Mouse (Mus musculus) embryonic facial prominence, embryonic 14.5 days (tissue): ENCODE measurements at regions not wholly inside any gene's neighbourhood (a gene's known extent, or its start where the extent isn't known, plus 50 kb on each side); places are given as distances from the start of the nearest gene placed in this dataset.

ENCODE experiments used
- ATAC-seq: fragments of 200-750 bp; cut with Nextera tagmentation; 2 replicates; pipeline ENCODE4 v1.8.0; 2017; ENCODE audit warnings: low read depth, moderate number of reproducible peaks, moderate TSS enrichment
- DNase-seq: peaks from one replicate; pipeline ENCODE4 v3.0.0-alpha.2; 2015; ENCODE audit warnings: low spot score
- H3K27ac ChIP-seq: fragments of 300-500 bp; sonication (generic); replicated peaks from 2 replicates; pipeline ENCODE4 v1.5.1; 2014; ENCODE audit warnings: low read depth, mild to moderate bottlenecking, low read length, moderate library complexity
- H3K27me3 ChIP-seq: fragments of 300-500 bp; sonication (generic); replicated peaks from 2 replicates; pipeline ENCODE4 v1.6.1; 2014; ENCODE audit warnings: low read length; ENCODE audit not compliant: control insufficient read depth, insufficient read depth
- H3K36me3 ChIP-seq: fragments of 300-500 bp; sonication (generic); 2 replicates; pipeline ENCODE4 v1.6.1; 2014; ENCODE audit warnings: low read length, mixed read lengths; ENCODE audit not compliant: control insufficient read depth, insufficient read depth
- H3K4me1 ChIP-seq: fragments of 300-500 bp; sonication (generic); 2 replicates; pipeline ENCODE4 v1.6.1; 2014; ENCODE audit warnings: antibody characterized with exemption, low read length; ENCODE audit not compliant: control insufficient read depth, insufficient read depth
- H3K4me2 ChIP-seq: fragments of 300-500 bp; sonication (generic); 2 replicates; pipeline ENCODE4 v1.6.1; 2014; ENCODE audit warnings: low read depth, mild to moderate bottlenecking, low read length, moderate library complexity, mixed read lengths
- H3K4me3 ChIP-seq: fragments of 300-500 bp; sonication (generic); 2 replicates; pipeline ENCODE4 v1.5.1; 2014; ENCODE audit warnings: low read depth, mild to moderate bottlenecking, low read length
- H3K9ac ChIP-seq: fragments of 300-500 bp; sonication (generic); 2 replicates; pipeline ENCODE4 v1.6.1; 2014; ENCODE audit warnings: low read depth, mild to moderate bottlenecking, low read length, moderate library complexity, mixed read lengths
- H3K9me3 ChIP-seq: fragments of 300-500 bp; sonication (generic); 2 replicates; pipeline ENCODE4 v1.6.1; 2016; ENCODE audit warnings: low read length; ENCODE audit not compliant: control insufficient read depth
- WGBS: fragments of 180-500 bp; shearing (Covaris S2); extraction: QIAGEN DNeasy Blood & Tissue Kit; methylation state at CpG from one replicate; pipeline ENCODE4 v1.1.7; 2014; 5-methylcytosine and 5-hydroxymethylcytosine counted together

GRCm38 (mm10) chr14:46313064-46313463 lies 66.2 kb upstream of the Gm15217 start:
- Histone ChIP-seq H3K4me3 (no peak overlapping the region), H3K27me3 (no peaks in the 10 kb centered on the region), H3K4me1 (0 out of 2 replicates have a peak, but pooled peaks cover 3% of the 10 kb centered on the region), H3K36me3 (no peaks in the 10 kb centered on the region), H3K9me3 (no peaks in the 10 kb centered on the region), H3K4me2 (no peak overlapping the region), H3K9ac (no peak overlapping the region), H3K27ac (no peak overlapping the region)
- 91% methylated on average over 4 of the region's 4 CpGs for WGBS
- ATAC-seq: no peak
- DNase-seq: no peak

GRCm38 (mm10) chr14:46316521-46316920 lies 62.7 kb upstream of the Gm15217 start:
- DNase-seq: no peak
- Histone ChIP-seq H3K27me3 (no peaks in the 10 kb centered on the region), H3K36me3 (no peaks in the 10 kb centered on the region), H3K4me2 (no peak overlapping the region), H3K9me3 (no peaks in the 10 kb centered on the region), H3K4me1 (0 out of 2 replicates have a peak, but pooled peaks cover 3% of the 10 kb centered on the region), H3K4me3 (no peak overlapping the region), H3K9ac (no peak overlapping the region), H3K27ac (no peak overlapping the region)
- no peak for ATAC-seq
- WGBS: 84% methylated on average over 5 of the region's 5 CpGs

GRCm38 (mm10) chr14:46317406-46318045 lies 61.7 kb upstream of the Gm15217 start:
- 0 out of 2 replicates have a peak, but pooled peaks cover 3% of the 10 kb centered on the region for H3K4me1 ChIP-seq
- no peak overlapping the region for H3K4me3 ChIP-seq
- no peak overlapping the region for H3K4me2 ChIP-seq
- 61% methylated on average over 16 of the region's 16 CpGs for WGBS
- ATAC-seq: no peak
- H3K36me3 ChIP-seq: no peaks in the 10 kb centered on the region
- H3K27me3 ChIP-seq: no peaks in the 10 kb centered on the region
- no peaks in the 10 kb centered on the region for H3K9me3 ChIP-seq
- H3K27ac ChIP-seq: no peak overlapping the region
- DNase-seq: peak; percentile 29
- H3K9ac ChIP-seq: no peak overlapping the region

- no peaks in the 10 kb centered on the region for H3K36me3 ChIP-seq
- H3K27ac ChIP-seq: no peak overlapping the region
- no peak overlapping the region for H3K4me3 ChIP-seq
- no peaks in the 10 kb centered on the region for H3K27me3 ChIP-seq
- H3K9ac ChIP-seq: no peak overlapping the region
- no peaks in the 10 kb centered on the region for H3K9me3 ChIP-seq
- ATAC-seq: no peak
- no peak overlapping the region for H3K4me2 ChIP-seq
- no peaks in the 10 kb centered on the region for H3K4me1 ChIP-seq
- WGBS: 43% methylated on average over 3 of the region's 3 CpGs
- no peak for DNase-seq
These were observed 51.1 kb upstream of the Gm15217 start for GRCm38 (mm10) chr14:46328064-46328463.
